Mouse (Mus musculus): ENCODE measurements around the gene Glt28d2. TPM values are rescaled to one million over a fixed set of nuclear protein-coding genes. Genes with fewer than 3 reads are reported as not detected.

The Glt28d2 gene
- polyA plus RNA-seq, 1 experiment from 2014 or later: 0.09 TPM

DNA sequence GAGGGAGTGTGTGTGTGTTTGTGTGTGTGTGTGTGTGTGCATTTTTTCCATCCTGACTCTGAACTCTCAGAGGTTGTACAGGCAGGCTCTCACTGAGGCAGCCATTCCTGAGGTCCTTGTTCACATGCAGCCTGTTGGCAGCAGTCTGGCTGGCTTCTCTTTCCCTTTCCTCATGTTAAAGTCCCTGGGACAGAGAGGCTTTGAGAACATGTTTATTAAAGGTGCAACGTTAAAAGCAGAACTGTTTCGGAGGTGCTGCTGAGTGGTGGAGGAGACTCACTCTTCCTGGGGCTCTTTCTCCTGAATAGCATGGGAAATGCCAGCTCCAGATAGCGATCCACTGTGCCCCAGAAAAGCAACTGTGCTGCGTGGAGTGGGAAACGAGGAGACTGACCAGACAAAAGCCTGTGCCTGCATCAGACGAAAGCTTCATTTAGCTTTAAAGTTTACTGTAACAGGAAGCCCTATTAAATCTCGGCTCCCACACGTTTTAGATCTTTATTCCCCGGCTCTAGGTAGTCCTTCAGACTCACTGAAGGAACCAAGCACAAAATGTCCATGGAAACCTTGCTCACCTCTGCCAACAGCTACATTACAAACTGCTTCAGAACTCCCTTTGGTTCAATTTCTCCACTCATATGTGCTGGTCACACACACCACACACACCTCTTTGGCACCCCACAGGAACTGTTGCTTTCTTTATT lies 45.0 kb downstream of the Glt28d2 start:
- Histone ChIP-seq H3K9me3 (no peaks in the 10 kb centered on the region), H3K4me1 (no peaks in the 10 kb centered on the region), H3K9ac (replicated peaks) (no peak overlapping the region), H3K36me3 (no peaks in the 10 kb centered on the region), H3K4me2 (replicated peaks) (no peak overlapping the region), H3K4me3 (no peak overlapping the region), H3K27ac (replicated peaks) (no peak overlapping the region), H3K27me3 (no peaks in the 10 kb centered on the region)
- 59% methylated on average over 9 of the region's 9 CpGs for WGBS
- ATAC-seq (ENCODE audit: low FRiP score, low read depth): no peak

DNA sequence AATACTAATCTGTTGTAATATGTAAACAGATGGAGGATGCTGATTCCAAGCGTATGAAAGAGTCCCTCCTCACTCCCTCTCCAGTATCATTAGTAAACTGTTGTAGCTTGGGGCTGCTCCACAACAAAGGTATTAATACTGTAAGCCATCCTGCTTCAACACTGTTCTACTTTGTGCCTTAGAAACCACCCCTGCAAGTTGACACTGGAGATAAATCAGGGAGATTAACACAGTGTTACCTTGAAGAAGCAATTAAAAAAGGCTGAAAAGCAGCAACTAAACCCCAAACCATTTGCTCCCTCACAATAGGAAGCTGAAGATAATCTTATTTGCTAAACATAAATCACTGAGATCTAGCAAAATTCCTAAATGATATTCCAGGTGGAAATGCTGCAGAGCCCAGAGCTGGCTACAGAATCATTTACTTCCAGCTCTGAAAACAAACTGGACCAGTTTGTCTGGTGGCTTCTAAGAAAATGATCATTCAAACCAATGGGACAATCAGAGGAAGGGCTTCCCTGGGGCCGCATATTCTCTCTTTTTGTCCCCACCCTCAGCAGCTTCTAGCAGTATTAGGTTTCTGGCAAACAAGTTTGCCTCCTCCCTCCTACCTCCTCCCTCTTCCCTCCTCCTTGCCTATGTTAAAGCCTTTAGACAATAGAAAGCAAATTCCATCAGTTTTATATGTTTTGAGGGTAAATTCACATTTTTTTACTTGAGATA lies 45.7 kb downstream of the Glt28d2 start:
- 26% methylated on average over 2 of the region's 2 CpGs for WGBS

GRCm38 (mm10) chr3:85833627-85834026 lies 53.7 kb downstream of the Glt28d2 start:
- H3K27me3 ChIP-seq: no peaks in the 10 kb centered on the region
- H3K4me3 ChIP-seq: no peak overlapping the region
- H3K36me3 ChIP-seq: no peaks in the 10 kb centered on the region
- peaks cover 7% of the 10 kb centered on the region; the same call in 1 of the 2 replicates for H3K4me1 ChIP-seq
- ATAC-seq (ENCODE audit: low FRiP score, low read depth): no peak
- H3K9ac ChIP-seq (replicated peaks): no peak overlapping the region
- no peak overlapping the region for H3K4me2 ChIP-seq (replicated peaks)
- H3K9me3 ChIP-seq: no peaks in the 10 kb centered on the region
- 70% methylated on average over 1 of the region's 1 CpGs for WGBS
- no peak overlapping the region for H3K27ac ChIP-seq (replicated peaks)

More for the DNA sequence above, 45.7 kb downstream of the Glt28d2 start:
- Histone ChIP-seq H3K27ac (replicated peaks) (no peak overlapping the region), H3K36me3 (no peaks in the 10 kb centered on the region), H3K9me3 (no peaks in the 10 kb centered on the region), H3K9ac (replicated peaks) (no peak overlapping the region), H3K4me3 (no peak overlapping the region), H3K4me2 (replicated peaks) (no peak overlapping the region), H3K4me1 (no peaks in the 10 kb centered on the region), H3K27me3 (no peaks in the 10 kb centered on the region)
- no peak for ATAC-seq (ENCODE audit: low FRiP score, low read depth)

GRCm38 (mm10) chr3:85832490-85833155 lies 54.7 kb downstream of the Glt28d2 start:
- Histone ChIP-seq H3K4me1 (peaks cover 7% of the 10 kb centered on the region; the same call in 1 of the 2 replicates), H3K9me3 (no peaks in the 10 kb centered on the region), H3K27me3 (no peaks in the 10 kb centered on the region), H3K36me3 (no peaks in the 10 kb centered on the region), H3K9ac (replicated peaks) (no peak overlapping the region), H3K27ac (replicated peaks) (no peak overlapping the region), H3K4me2 (replicated peaks) (no peak overlapping the region), H3K4me3 (no peak overlapping the region)
- ATAC-seq (ENCODE audit: low FRiP score, low read depth): no peak
- 68% methylated on average over 10 of the region's 10 CpGs for WGBS

- H3K27me3 ChIP-seq: no peaks in the 10 kb centered on the region
- no peak for ATAC-seq (ENCODE audit: low FRiP score, low read depth)
Measured at GRCm38 (mm10) chr3:85831785-85832184, 55.5 kb downstream of the Glt28d2 start.

GRCm38 (mm10) chr3:85829047-85829446 lies 58.3 kb downstream of the Glt28d2 start:
- no peak overlapping the region for H3K27ac ChIP-seq (replicated peaks)
- WGBS: 68% methylated on average over 4 of the region's 4 CpGs
- H3K36me3 ChIP-seq: no peaks in the 10 kb centered on the region
- no peak overlapping the region for H3K4me3 ChIP-seq
- ATAC-seq (ENCODE audit: low FRiP score, low read depth): no peak
- no peak overlapping the region for H3K4me2 ChIP-seq (replicated peaks)
- H3K27me3 ChIP-seq: no peaks in the 10 kb centered on the region
- H3K4me1 ChIP-seq: peaks cover 7% of the 10 kb centered on the region; the same call in 1 of the 2 replicates
- no peak overlapping the region for H3K9ac ChIP-seq (replicated peaks)
- no peaks in the 10 kb centered on the region for H3K9me3 ChIP-seq

More at GRCm38 (mm10) chr3:85831785-85832184, 55.5 kb downstream of the Glt28d2 start:
- Histone ChIP-seq H3K27ac (replicated peaks) (no peak overlapping the region), H3K36me3 (no peaks in the 10 kb centered on the region), H3K9me3 (no peaks in the 10 kb centered on the region), H3K9ac (replicated peaks) (no peak overlapping the region), H3K4me1 (peaks cover 7% of the 10 kb centered on the region; the same call in 1 of the 2 replicates), H3K4me3 (no peak overlapping the region), H3K4me2 (replicated peaks) (no peak overlapping the region)
- 97% methylated on average over 1 of the region's 1 CpGs for WGBS

DNA sequence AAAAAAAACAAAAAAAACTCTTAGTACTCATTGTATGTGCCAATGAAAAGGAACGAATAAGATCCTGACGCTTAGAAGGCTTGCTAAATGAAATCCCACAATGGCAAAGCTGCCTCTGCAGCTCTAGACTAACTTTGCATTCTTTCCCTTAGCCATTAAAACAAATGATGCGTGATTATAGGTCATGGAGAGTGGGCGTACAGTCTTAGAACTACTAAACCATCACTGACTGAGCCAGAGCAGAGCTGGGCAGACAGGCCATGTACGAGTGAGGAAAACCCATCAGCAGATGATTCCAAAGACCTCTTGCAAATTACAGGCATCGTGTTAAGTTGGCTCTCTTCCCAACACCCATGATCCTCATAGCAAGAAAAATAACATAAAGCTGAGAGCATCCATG lies 59.5 kb downstream of the Glt28d2 start:
- H3K9ac ChIP-seq (replicated peaks): no peak overlapping the region
- no peak overlapping the region for H3K27ac ChIP-seq (replicated peaks)
- no peak overlapping the region for H3K4me2 ChIP-seq (replicated peaks)
- no peak for ATAC-seq (ENCODE audit: low FRiP score, low read depth)
- 75% methylated on average over 6 of the region's 6 CpGs for WGBS
- no peak overlapping the region for H3K4me3 ChIP-seq
- H3K4me1 ChIP-seq: peaks cover 5% of the 10 kb centered on the region; the same call in 1 of the 2 replicates
- H3K9me3 ChIP-seq: no peaks in the 10 kb centered on the region
- H3K36me3 ChIP-seq: no peaks in the 10 kb centered on the region
- H3K27me3 ChIP-seq: no peaks in the 10 kb centered on the region

DNA sequence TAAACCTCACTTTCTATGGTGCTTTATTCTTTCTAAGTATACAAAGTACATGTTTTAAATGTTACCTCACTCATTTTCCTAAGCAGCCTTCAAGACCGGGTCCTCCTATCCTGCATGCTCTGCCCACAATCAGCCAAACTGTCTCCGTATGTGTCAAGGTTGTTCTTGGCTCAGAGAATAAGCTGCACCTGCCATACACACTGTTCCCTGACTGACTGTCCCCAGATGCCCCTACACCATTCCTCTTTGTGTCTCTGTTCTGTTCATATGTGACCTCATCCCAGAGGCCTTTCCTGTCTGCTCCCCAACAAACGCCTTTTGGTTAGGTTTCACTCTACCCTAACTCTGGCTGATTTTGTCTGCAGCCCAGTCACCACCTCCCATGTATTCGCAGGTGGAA lies 60.0 kb downstream of the Glt28d2 start:
- no peak overlapping the region for H3K4me2 ChIP-seq (replicated peaks)
- H3K36me3 ChIP-seq: no peaks in the 10 kb centered on the region
- WGBS: 81% methylated on average over 4 of the region's 4 CpGs
- no peak overlapping the region for H3K27ac ChIP-seq (replicated peaks)
- no peak overlapping the region for H3K4me3 ChIP-seq
- no peak overlapping the region for H3K9ac ChIP-seq (replicated peaks)
- no peak for ATAC-seq (ENCODE audit: low FRiP score, low read depth)
- H3K4me1 ChIP-seq: no peaks in the 10 kb centered on the region
- H3K27me3 ChIP-seq: no peaks in the 10 kb centered on the region
- H3K9me3 ChIP-seq: no peaks in the 10 kb centered on the region

- Histone ChIP-seq H3K36me3 (no peaks in the 10 kb centered on the region), H3K27ac (replicated peaks) (no peak overlapping the region), H3K4me3 (no peak overlapping the region), H3K9me3 (no peaks in the 10 kb centered on the region), H3K27me3 (no peaks in the 10 kb centered on the region), H3K4me2 (replicated peaks) (no peak overlapping the region), H3K9ac (replicated peaks) (no peak overlapping the region), H3K4me1 (no peaks in the 10 kb centered on the region)
- no peak for ATAC-seq (ENCODE audit: low FRiP score, low read depth)
- WGBS: 75% methylated on average over 15 of the region's 15 CpGs
Measured at GRCm38 (mm10) chr3:85820839-85821548, 66.3 kb downstream of the Glt28d2 start.
